Mouse (Mus musculus) lung, postnatal 0 days (tissue): ENCODE data around the gene Tns2. TPM values are rescaled to one million over a fixed set of nuclear protein-coding genes. Genes with fewer than 3 reads are reported as not detected.

ENCODE experiments used
- ATAC-seq: fragments of 200-750 bp; cut with Nextera tagmentation; 2 replicates; pipeline ENCODE4 v1.8.0; 2017; ENCODE audit warnings: moderate library complexity
- DNase-seq: peaks from one replicate; pipeline ENCODE4 v3.0.0-alpha.2; 2016; ENCODE audit warnings: low spot score
- H3K27ac ChIP-seq: fragments of 300-500 bp; sonication (generic); 2 replicates; pipeline ENCODE4 v1.5.1; 2014; ENCODE audit warnings: antibody characterized with exemption, mild to moderate bottlenecking, low read length, mixed read lengths
- H3K27me3 ChIP-seq: fragments of 300-500 bp; sonication (generic); replicated peaks from 2 replicates; pipeline ENCODE4 v1.6.1; 2014; ENCODE audit warnings: low read length, mixed read lengths; ENCODE audit not compliant: insufficient read depth
- H3K36me3 ChIP-seq: fragments of 300-500 bp; sonication (generic); 2 replicates; pipeline ENCODE4 v1.6.1; 2014; ENCODE audit warnings: low read length, mixed read lengths; ENCODE audit not compliant: insufficient read depth
- H3K4me1 ChIP-seq: fragments of 300-500 bp; sonication (generic); 2 replicates; pipeline ENCODE4 v1.6.1; 2014; ENCODE audit warnings: antibody characterized with exemption, low read depth, low read length, mixed read lengths; ENCODE audit not compliant: insufficient read depth
- H3K4me2 ChIP-seq: fragments of 300-500 bp; sonication (generic); replicated peaks from 2 replicates; pipeline ENCODE4 v1.6.1; 2014; ENCODE audit warnings: low read depth, mild to moderate bottlenecking, low read length, moderate library complexity, mixed read lengths
- H3K4me3 ChIP-seq: fragments of 300-500 bp; sonication (generic); 2 replicates; pipeline ENCODE4 v1.5.1; 2014; ENCODE audit warnings: low read depth, low read length
- H3K9ac ChIP-seq: fragments of 300-500 bp; sonication (generic); replicated peaks from 2 replicates; pipeline ENCODE4 v1.6.1; 2014; ENCODE audit warnings: low read depth, mild to moderate bottlenecking
- H3K9me3 ChIP-seq: fragments of 300-500 bp; sonication (generic); 2 replicates; pipeline ENCODE4 v1.6.1; 2016; ENCODE audit warnings: low read length, mixed read lengths
- CTCF ChIP-seq: IDR thresholded peaks from 2 replicates; pipeline ENCODE4 v1.5.1; 2016; ENCODE audit warnings: antibody characterized with exemption, mild to moderate bottlenecking
- EP300 ChIP-seq: IDR thresholded peaks from 2 replicates; pipeline ENCODE4 v1.6.1; 2016; ENCODE audit warnings: antibody characterized with exemption, mild to moderate bottlenecking, control low read depth
- WGBS: fragments of 180-500 bp; shearing (Covaris S2); extraction: QIAGEN DNeasy Blood & Tissue Kit; methylation state at CpG from one replicate; pipeline ENCODE4 v1.1.7; 2014; 5-methylcytosine and 5-hydroxymethylcytosine counted together
- polyA plus RNA-seq: library from polyadenylated mRNA; unstranded; fragments of >200 nt; fragmentation: Nextera tagmentation; extraction: Ambion mirVana; gene quantifications from 2 replicates; pipeline ENCODE4 v1.2.1, GENCODE M21; 2015

Tns2 gene
- polyA plus RNA-seq, 1 experiment from 2014 or later, result 48.7 TPM

DNA sequence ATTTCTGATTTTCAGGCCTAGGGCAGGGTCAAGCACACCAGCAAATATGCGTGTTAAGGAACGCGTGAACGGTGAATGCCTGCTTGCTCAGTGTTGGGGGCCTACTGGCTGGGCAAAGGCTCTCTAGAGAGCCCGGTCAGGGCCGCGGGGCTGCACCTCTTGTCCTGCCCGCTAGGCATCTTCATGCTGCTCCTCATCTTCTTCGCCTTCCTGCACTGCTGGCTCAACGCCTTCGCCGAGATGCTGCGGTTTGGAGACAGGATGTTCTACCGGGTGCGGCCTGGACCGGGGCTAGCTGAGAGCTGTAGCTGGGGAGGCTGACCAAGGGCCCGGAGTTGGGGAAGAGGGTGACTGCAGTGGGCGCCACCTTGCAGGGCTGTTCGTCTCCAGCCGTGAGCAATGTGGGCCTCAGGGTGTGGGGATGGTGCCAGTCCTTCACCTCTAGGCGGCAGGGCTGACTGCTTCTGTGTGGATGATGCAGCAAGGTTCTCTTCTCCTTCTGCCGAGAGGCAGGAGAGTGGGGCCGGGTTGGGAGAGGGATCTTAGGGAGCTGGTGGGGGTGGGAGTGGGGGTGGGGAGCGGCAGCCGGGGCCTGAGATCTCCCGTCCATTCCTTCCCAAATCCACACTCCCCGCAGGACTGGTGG is 60.3 kb downstream of the Tns2 start:
- Histone ChIP-seq H3K36me3 (no peaks in the 10 kb centered on the region), H3K4me1 (no peaks in the 10 kb centered on the region), H3K9me3 (no peaks in the 10 kb centered on the region), H3K27me3 (no peaks in the 10 kb centered on the region), H3K4me2 (no peak overlapping the region), H3K27ac (no peak overlapping the region), H3K9ac (no peak overlapping the region), H3K4me3 (no peak overlapping the region)
- TF ChIP-seq EP300, result no peak
- no peak for TF ChIP-seq CTCF
- DNase-seq, result no peak
- no peak for ATAC-seq
- WGBS, result 55% methylated on average over 27 of the region's 27 CpGs

DNA sequence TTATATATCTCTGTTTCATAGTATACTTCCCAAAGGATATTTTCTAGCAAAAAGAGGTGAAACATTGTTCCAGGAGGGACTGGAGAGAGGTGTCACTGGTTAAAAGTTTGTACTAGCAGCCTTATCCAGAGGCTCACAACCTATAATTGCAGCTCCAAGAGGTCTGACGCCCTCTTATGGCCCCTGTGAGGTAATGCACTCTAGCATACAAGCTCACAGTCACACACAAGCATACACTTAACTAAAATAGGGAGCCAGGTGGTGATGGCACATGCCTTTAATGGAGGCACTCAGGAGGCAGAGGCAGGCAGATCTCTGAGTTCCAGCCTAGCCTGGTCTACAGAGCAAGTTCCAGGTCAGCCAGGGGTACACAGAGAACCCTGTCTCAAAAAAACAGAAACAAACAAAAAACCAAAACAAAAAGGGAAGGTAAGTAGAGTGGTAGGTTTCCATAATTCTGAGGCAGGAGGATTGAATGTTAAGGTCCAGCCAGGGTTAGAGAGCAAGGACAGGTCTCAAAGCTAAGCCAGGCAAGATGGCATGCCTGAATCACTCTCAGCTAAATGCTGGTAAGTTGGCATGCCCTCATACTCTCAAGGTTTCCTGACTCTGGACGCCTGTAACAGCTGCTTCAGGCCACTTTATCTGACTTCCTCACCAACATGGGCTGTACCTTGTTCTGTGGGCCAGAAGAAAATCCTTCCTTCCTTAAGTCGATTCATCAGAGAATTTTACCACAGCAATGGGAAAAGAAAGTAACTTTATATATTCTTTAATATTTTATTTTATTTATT is 63.9 kb downstream of the Tns2 start:
- Histone ChIP-seq H3K27ac (no peak overlapping the region), H3K9ac (no peak overlapping the region), H3K4me3 (no peak overlapping the region), H3K36me3 (no peaks in the 10 kb centered on the region), H3K4me1 (peaks cover 4% of the 10 kb centered on the region), H3K4me2 (no peak overlapping the region), H3K27me3 (no peaks in the 10 kb centered on the region), H3K9me3 (no peaks in the 10 kb centered on the region)
- ATAC-seq (no peak), DNase-seq (no peak)
- WGBS, result 47% methylated on average over 3 of the region's 3 CpGs
- no peak for TF ChIP-seq CTCF
- no peak for TF ChIP-seq EP300

DNA sequence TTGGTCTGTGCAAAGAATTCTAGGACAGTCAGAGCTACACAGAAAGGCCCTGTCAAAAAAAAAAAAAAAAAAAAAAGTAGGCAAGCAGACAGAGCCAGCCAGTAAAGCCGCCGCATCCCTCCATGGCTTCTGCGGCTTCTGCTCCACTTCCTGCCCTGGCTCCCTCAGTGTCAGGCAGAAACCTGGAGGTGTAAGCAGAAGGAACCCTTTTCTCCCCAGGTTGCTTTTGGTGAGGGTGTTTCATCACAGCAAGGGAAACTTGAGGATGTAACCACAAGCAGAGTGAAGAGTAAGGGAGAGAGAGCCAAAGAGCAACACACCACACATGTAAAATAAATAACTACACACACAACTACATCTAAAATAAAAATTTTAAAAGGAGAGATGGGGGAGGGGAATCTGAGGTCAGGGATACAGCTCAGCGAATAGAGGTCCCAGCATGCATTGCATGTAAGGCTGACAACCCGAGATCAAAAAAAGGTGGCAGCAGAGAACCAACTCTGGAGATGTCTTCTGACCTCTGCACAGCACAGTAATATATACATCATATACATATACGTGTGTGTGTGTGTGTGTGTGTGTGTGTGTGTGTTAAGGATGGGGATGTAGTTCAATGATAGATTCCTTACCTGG is 65.4 kb downstream of the Tns2 start:
- H3K4me3 ChIP-seq, result no peak overlapping the region

More for the DNA sequence above, 65.4 kb downstream of the Tns2 start:
- no peaks in the 10 kb centered on the region for H3K27me3 ChIP-seq
- ATAC-seq, result no peak
- H3K36me3 ChIP-seq, result no peaks in the 10 kb centered on the region
- H3K27ac ChIP-seq, result no peak overlapping the region
- H3K4me1 ChIP-seq, result peaks cover 4% of the 10 kb centered on the region
- TF ChIP-seq CTCF (no peak), EP300 (no peak)
- H3K4me2 ChIP-seq, result no peak overlapping the region
- no peak for DNase-seq
- WGBS, result 34% methylated on average over 6 of the region's 6 CpGs
- H3K9me3 ChIP-seq, result no peaks in the 10 kb centered on the region
- H3K9ac ChIP-seq, result no peak overlapping the region

Other genes starting within 250 kb of the Tns2 start
- gene Krt1, start 249.6 kb upstream of the Tns2 start, polyA plus RNA-seq, result 0.42 and 0.82 TPM in 2 replicates
- not detected in 2 replicates for gene Krt77, start 230.7 kb upstream of the Tns2 start, polyA plus RNA-seq
- not detected in 2 replicates for gene Krt76, start 207.5 kb upstream of the Tns2 start, polyA plus RNA-seq
- gene Krt4, start 175.7 kb upstream of the Tns2 start, polyA plus RNA-seq, result 2.5 and 2.9 TPM in 2 replicates
- gene Krt79, start 160.1 kb upstream of the Tns2 start, polyA plus RNA-seq, result 1.0 and 1.4 TPM in 2 replicates
- gene Krt78, start 146.1 kb upstream of the Tns2 start, polyA plus RNA-seq, result 0.08 and 0.20 TPM in 2 replicates
- 353 and 389 TPM in 2 replicates for gene Krt8, start 95.9 kb upstream of the Tns2 start, polyA plus RNA-seq
- gene Krt18, start 72.2 kb upstream of the Tns2 start, polyA plus RNA-seq, result 235 and 248 TPM in 2 replicates
- 54.0 and 61.8 TPM in 2 replicates for gene Eif4b, start 26.6 kb upstream of the Tns2 start, polyA plus RNA-seq
- gene Spryd3, start 35.8 kb downstream of the Tns2 start, polyA plus RNA-seq, result 20.4 and 22.2 TPM in 2 replicates
- 109 and 123 TPM in 2 replicates for gene Igfbp6, start 43.9 kb downstream of the Tns2 start, polyA plus RNA-seq
- 0.08 and 0.16 TPM in 2 replicates for gene Soat2, start 50.1 kb downstream of the Tns2 start, polyA plus RNA-seq
- 31.9 and 33.9 TPM in 2 replicates for gene Zfp740, start 102.8 kb downstream of the Tns2 start, polyA plus RNA-seq
- 71.0 and 76.9 TPM in 2 replicates for gene Csad, start 104.3 kb downstream of the Tns2 start, polyA plus RNA-seq
- 3.6 and 4.3 TPM in 2 replicates for gene Itgb7, start 131.5 kb downstream of the Tns2 start, polyA plus RNA-seq
- gene Rarg, start 157.1 kb downstream of the Tns2 start, polyA plus RNA-seq, result 35.8 and 40.2 TPM in 2 replicates
- 0.13 and 0.36 TPM in 2 replicates for gene Gm9918, start 170.2 kb downstream of the Tns2 start, polyA plus RNA-seq
- gene Mfsd5, start 179.0 kb downstream of the Tns2 start, polyA plus RNA-seq, result 70.4 and 72.7 TPM in 2 replicates
- 0.99 and 1.4 TPM in 2 replicates for gene Espl1, start 195.9 kb downstream of the Tns2 start, polyA plus RNA-seq
- 457 and 467 TPM in 2 replicates for gene Pfdn5, start 225.7 kb downstream of the Tns2 start, polyA plus RNA-seq
- 46.1 and 48.3 TPM in 2 replicates for gene Myg1, start 231.3 kb downstream of the Tns2 start, polyA plus RNA-seq